Mouse (Mus musculus): ENCODE results near the gene Nanos3.

Nanos3 gene

DNA sequence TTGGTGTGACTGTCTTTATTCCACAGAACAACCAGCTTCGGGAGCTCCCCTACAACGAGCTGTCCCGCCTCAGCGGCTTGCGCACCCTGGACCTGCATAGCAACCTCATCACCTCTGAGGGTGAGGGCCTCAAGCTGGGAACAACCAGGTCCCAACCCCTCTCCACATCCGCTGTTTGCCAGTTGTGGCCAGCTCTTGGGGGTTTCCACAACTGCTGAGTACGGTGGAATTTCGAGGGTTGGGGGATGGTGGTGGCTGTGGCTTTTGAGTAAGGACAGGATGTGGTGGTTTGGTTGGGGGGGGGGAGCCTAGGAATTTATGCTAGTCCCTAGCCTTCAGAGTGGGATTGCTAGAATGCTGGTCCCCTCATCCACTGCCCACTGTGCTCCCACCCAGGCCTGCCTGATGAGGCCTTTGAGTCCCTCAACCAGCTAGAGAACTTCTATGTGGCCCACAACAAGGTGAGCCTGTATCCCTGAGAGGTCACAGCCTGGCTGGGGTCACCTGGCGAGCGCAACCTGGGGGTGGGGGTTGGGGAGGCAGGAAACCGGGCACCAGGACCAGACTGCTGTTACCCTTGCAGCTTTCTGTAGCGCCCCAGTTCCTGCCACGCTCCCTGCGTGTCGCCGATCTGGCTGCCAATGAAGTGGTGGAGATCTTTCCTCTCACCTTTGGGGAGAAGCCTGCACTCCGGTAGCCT is 57.7 kb downstream of the Nanos3 start:
- no peak for DNase-seq (ENCODE audit: low spot score in 2 of 2)

DNA sequence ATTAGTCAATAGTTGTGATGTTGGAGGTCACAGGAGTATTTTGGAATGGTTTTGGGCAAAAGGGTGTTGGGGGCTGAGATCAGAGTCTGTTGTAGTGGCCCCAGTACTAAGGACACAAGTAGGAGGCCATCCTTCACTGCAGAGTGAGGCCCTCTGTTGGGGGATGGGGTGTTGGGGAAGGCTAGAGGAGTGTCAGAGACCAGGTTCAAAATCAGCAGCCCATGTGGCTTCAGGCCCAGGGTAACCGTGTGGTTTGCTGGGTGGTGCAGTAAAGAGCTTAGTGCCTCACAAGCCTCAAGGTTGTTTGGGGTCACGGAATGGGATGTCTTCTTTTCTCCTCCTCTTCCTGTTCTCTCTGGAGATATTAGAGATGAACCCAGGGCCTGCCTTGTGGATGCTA is 58.3 kb downstream of the Nanos3 start:
- no peak for DNase-seq (ENCODE audit: low spot score in 2 of 2)

- no peak for DNase-seq (ENCODE audit: low spot score in 2 of 2)
These were observed 59.4 kb downstream of the Nanos3 start, which contains the start of gene Podnl1 for GRCm38 (mm10) chr8:84125656-84126055. Gene Podnl1 (plus strand): TSS chr8:84125989.

Data from spleen, postnatal 14 days (tissue).